Mouse (Mus musculus): ENCODE measurements around the gene Sbk2. TPM values are rescaled to one million over a fixed set of nuclear protein-coding genes. Genes with fewer than 3 reads are reported as not detected.

Gene Sbk2
- polyA plus RNA-seq, 1 experiment from 2014 or later, result 0.05 TPM

DNA sequence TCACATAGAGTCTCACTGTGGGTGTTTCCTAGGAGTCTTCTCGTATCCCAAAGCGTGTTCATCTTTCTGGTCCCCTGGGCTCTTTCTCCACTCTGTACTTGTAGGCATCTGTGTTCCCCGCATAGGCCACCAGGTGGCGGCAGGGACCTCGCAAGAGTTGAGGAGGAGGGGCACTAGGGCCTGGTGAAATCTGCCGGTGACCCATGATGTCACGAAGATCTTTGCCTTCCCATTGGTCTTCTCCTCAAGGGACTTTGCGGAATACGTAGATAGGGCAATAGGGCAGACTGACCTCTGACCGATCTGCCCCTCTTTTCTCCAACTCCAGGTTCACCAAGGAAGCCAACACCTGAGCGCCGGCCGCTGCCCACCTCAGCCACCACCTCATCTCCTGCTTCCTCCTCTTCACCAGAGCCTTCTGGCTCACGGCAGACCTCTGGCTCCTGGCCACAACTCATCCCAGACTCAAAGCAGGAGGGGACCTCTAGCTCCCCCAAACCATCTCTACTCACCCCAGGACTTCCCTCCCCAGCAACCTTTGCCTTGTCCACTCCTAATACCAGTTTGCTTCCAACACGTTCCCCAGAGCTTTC lies 20.9 kb downstream of the Sbk2 start:
- H3K36me3 ChIP-seq, result no peaks in the 10 kb centered on the region
- no peaks in the 10 kb centered on the region for H3K27me3 ChIP-seq (ENCODE audit: low read depth, poor library complexity, severe bottlenecking)
- no peaks in the 10 kb centered on the region for H3K9me3 ChIP-seq (replicated peaks)
- 20% methylated on average over 15 of the region's 15 CpGs for WGBS
- 0 out of 2 replicates have a peak, but pooled peaks cover 5% of the 10 kb centered on the region for H3K4me1 ChIP-seq
- H3K4me3 ChIP-seq, result peak overlapping the region; percentile 42
- peak; percentile 87 for DNase-seq (ENCODE audit: low spot score)
- peak overlapping the region; percentile 59 for H3K27ac ChIP-seq (replicated peaks)

DNA sequence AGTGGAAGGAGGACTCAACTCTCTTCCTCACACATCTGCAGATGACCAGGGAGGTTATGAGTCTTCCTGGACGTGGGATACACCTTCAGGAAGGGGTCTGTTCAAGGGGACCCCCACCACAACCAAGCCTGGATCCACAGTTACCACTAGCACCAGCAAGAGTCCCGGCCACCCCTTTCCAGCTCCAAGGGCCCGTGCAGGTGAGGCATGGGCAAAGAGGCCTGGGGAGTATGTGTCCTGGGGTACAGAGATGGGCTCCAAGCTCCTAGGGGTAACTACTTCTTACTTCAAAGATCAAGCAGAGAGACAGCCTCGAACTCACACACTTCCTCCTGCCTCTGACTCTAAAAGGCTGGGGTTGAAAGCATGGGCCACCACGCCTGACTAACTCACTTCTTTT lies 21.5 kb downstream of the Sbk2 start:
- 53% methylated on average over 5 of the region's 5 CpGs for WGBS
- H3K27ac ChIP-seq (replicated peaks), result no peak overlapping the region
- no peak overlapping the region for H3K4me3 ChIP-seq
- no peaks in the 10 kb centered on the region for H3K27me3 ChIP-seq (ENCODE audit: low read depth, poor library complexity, severe bottlenecking)
- H3K9me3 ChIP-seq (replicated peaks), result no peaks in the 10 kb centered on the region
- H3K36me3 ChIP-seq, result no peaks in the 10 kb centered on the region
- peak; percentile 10 for DNase-seq (ENCODE audit: low spot score)
- H3K4me1 ChIP-seq, result 0 out of 2 replicates have a peak, but pooled peaks cover 5% of the 10 kb centered on the region

DNA sequence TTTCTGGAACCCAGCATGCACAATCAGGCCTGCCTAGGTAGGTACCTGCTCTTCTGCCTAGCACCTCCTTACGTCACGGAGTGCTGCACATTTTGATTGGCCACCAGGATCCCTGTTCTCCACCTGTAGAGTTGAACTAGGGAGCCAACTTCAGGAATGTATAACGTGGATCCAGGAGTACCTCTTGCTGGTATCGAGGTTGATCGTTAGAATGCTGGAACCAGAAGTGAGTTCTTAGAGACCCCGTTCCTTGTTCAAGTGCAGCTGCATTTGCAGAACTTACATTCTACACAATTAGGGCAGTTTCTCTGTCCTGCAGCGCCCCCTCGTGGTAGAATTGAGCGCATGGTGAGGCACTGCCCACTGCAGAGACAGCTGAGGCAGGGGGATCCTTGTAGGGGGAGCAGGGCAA lies 24.1 kb downstream of the Sbk2 start:
- Histone ChIP-seq H3K36me3 (no peaks in the 10 kb centered on the region), H3K4me3 (no peak overlapping the region), H3K9me3 (replicated peaks) (no peaks in the 10 kb centered on the region), H3K27ac (replicated peaks) (no peak overlapping the region), H3K4me1 (0 out of 2 replicates have a peak, but pooled peaks cover 5% of the 10 kb centered on the region), H3K27me3 (ENCODE audit: low read depth, poor library complexity, severe bottlenecking) (no peaks in the 10 kb centered on the region)
- 25% methylated on average over 9 of the region's 9 CpGs for WGBS
- DNase-seq (ENCODE audit: low spot score), result peak; percentile 81

DNA sequence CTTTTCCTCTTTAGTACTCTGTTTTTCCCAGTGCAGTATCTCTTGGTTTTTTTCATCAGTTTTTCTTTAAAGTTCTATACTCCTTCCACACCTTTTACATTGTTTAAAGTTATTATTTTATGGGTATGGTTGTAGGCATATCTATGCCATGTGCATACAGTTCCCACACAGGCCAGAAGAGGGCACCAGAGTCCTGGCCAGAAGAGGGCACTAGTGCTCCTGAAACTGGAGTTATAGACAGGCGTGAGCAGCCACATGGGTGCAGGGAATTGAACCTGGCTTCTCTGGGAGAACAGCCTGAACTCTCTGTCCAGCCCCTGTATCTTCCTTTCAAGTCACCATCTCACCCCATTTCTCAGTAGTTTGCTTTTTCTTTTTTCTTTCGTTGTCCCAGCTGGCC lies 25.8 kb downstream of the Sbk2 start:
- H3K4me3 ChIP-seq, result no peak overlapping the region
- 0 out of 2 replicates have a peak, but pooled peaks cover 3% of the 10 kb centered on the region for H3K4me1 ChIP-seq
- no peak overlapping the region for H3K27ac ChIP-seq (replicated peaks)
- H3K36me3 ChIP-seq, result no peaks in the 10 kb centered on the region
- peaks cover 6% of the 10 kb centered on the region; the same call in 1 of the 2 replicates for H3K9me3 ChIP-seq (replicated peaks)
- peak; percentile 71 for DNase-seq (ENCODE audit: low spot score)
- 47% methylated on average over 2 of the region's 2 CpGs for WGBS
- H3K27me3 ChIP-seq (ENCODE audit: low read depth, poor library complexity, severe bottlenecking), result no peaks in the 10 kb centered on the region

DNA sequence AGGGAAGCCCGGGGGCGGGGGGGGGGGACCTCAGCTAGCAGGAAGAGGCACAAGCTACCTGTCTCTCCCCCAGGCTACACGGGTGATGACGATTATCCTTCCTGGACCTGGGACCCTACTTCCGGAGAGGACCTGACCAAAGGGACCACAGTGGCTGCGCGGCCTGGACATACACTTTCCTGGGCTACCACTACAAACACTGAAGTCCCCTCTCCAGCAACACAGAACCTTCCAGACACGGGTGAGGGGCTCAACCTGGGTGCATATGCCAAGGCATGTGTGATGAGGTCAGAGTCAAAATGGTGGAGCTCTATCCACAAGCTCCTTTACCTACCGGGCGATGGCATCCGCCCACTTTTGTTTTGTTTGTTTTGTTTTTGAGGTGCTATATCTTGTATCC lies 26.8 kb downstream of the Sbk2 start:
- WGBS, result 91% methylated on average over 9 of the region's 11 CpGs
- Histone ChIP-seq H3K27ac (replicated peaks) (no peak overlapping the region), H3K36me3 (no peaks in the 10 kb centered on the region), H3K9me3 (replicated peaks) (peaks cover 6% of the 10 kb centered on the region; the same call in 1 of the 2 replicates), H3K4me3 (no peak overlapping the region), H3K27me3 (ENCODE audit: low read depth, poor library complexity, severe bottlenecking) (no peaks in the 10 kb centered on the region), H3K4me1 (no peaks in the 10 kb centered on the region)
- DNase-seq (ENCODE audit: low spot score), result no peak

DNA sequence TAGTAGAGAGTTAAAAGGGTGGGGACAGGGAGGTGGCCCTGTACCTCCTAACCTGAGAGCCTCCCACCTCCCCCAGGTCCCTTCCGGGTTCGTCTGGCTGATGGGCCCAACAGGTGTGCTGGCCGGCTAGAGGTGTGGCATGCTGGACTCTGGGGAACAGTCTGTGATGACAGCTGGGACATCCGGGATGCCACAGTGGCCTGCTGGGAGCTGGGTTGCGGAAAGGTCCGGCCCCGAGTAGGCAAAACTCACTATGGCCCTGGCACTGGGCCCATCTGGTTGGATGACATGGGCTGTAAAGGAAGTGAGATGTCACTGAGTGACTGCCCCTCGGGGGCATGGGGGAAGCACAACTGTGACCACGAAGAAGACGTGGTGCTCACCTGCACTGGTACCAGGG lies 27.4 kb downstream of the Sbk2 start:
- Histone ChIP-seq H3K36me3 (no peaks in the 10 kb centered on the region), H3K4me1 (no peaks in the 10 kb centered on the region), H3K27me3 (ENCODE audit: low read depth, poor library complexity, severe bottlenecking) (no peaks in the 10 kb centered on the region), H3K9me3 (replicated peaks) (peaks cover 6% of the 10 kb centered on the region; the same call in 1 of the 2 replicates), H3K4me3 (no peak overlapping the region), H3K27ac (replicated peaks) (no peak overlapping the region)
- DNase-seq (ENCODE audit: low spot score), result no peak
- 85% methylated on average over 10 of the region's 10 CpGs for WGBS

DNA sequence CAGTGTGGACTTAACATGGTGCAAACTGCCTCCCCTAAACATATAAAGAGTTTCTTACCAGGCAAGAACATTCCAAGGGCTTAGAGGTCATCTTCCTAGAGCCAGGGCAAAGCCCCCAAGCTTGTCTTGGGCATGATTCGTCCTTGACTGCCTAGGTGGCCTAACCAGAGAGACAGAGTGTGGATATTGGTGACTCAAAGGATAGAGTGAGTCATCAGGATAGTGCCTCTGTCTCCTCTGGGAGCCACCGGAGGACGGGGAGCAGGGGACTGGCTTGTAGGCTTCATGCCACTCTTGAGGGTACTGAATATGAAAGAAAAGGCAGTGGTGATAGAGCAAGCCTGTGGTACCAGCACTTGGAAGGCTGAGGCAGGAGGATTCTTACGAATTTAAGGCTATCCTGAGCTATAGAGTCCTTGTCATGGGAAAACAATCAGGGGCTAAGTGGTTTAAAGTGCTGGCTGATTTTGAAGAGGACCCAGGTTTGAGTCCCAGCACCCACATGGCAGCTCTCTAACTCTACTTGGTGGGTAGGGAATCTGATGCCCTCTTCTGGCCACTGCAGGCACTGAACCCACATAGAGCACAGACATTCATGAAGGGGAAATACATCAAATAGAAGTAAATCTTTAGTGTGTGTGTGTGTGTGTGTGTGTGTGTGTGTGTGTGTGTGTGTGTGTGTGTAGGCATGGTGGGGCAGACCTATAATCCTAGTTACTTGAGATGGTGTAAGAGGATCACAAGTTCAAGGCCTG lies 29.9 kb downstream of the Sbk2 start:
- no peaks in the 10 kb centered on the region for H3K36me3 ChIP-seq
- no peaks in the 10 kb centered on the region for H3K4me1 ChIP-seq
- no peak for DNase-seq (ENCODE audit: low spot score)
- H3K4me3 ChIP-seq, result no peak overlapping the region
- H3K27ac ChIP-seq (replicated peaks), result no peak overlapping the region
- peaks cover 6% of the 10 kb centered on the region; the same call in 1 of the 2 replicates for H3K9me3 ChIP-seq (replicated peaks)
- 85% methylated on average over 4 of the region's 4 CpGs for WGBS
- no peaks in the 10 kb centered on the region for H3K27me3 ChIP-seq (ENCODE audit: low read depth, poor library complexity, severe bottlenecking)

DNA sequence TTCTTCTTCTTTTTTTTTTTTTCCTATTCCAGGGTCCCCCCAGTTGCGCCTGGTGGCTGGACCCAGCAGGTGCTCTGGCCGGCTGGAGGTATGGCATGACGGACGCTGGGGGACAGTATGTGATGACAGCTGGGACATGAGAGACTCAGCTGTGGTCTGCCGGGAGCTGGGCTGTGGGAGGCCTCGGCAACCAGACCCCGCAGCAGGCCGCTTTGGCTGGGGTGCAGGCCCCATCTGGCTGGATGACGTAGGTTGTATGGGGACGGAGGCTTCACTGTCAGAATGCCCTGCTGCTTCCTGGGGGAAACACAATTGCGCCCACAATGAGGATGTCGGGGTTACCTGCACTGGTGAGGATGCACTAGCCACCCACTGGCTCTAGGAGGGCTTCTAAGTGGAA lies 31.1 kb downstream of the Sbk2 start:
- H3K27ac ChIP-seq (replicated peaks), result no peak overlapping the region
- no peak overlapping the region for H3K4me3 ChIP-seq
- H3K9me3 ChIP-seq (replicated peaks), result peaks cover 6% of the 10 kb centered on the region; the same call in 1 of the 2 replicates
- no peaks in the 10 kb centered on the region for H3K36me3 ChIP-seq
- no peak for DNase-seq (ENCODE audit: low spot score)
- peaks cover 1% of the 10 kb centered on the region; the same call in 1 of the 2 replicates for H3K4me1 ChIP-seq
- 72% methylated on average over 12 of the region's 12 CpGs for WGBS
- no peaks in the 10 kb centered on the region for H3K27me3 ChIP-seq (ENCODE audit: low read depth, poor library complexity, severe bottlenecking)

DNA sequence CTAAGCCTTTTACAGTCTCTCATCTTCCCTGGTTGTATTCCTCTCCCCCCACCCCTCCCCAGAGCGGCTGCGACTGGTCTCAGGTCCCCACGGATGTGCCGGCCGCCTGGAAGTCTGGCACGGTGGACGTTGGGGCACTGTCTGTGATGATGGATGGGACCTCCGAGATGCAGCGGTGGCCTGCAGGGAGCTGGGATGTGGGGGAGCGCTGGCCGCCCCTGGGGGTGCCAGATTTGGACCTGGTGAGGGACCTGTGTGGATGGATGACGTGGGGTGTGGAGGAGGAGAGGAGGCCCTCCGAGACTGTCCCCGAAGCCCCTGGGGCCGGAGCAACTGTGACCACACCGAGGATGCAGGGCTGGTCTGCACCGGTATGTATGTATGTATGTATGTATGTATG lies 35.9 kb downstream of the Sbk2 start:
- no peak overlapping the region for H3K27ac ChIP-seq (replicated peaks)
- DNase-seq (ENCODE audit: low spot score), result no peak
- H3K36me3 ChIP-seq, result no peaks in the 10 kb centered on the region
- 88% methylated on average over 17 of the region's 17 CpGs for WGBS
- peaks cover 49% of the 10 kb centered on the region for H3K4me1 ChIP-seq
- H3K4me3 ChIP-seq, result no peak overlapping the region
- H3K27me3 ChIP-seq (ENCODE audit: low read depth, poor library complexity, severe bottlenecking), result no peaks in the 10 kb centered on the region
- no peaks in the 10 kb centered on the region for H3K9me3 ChIP-seq (replicated peaks)

DNA sequence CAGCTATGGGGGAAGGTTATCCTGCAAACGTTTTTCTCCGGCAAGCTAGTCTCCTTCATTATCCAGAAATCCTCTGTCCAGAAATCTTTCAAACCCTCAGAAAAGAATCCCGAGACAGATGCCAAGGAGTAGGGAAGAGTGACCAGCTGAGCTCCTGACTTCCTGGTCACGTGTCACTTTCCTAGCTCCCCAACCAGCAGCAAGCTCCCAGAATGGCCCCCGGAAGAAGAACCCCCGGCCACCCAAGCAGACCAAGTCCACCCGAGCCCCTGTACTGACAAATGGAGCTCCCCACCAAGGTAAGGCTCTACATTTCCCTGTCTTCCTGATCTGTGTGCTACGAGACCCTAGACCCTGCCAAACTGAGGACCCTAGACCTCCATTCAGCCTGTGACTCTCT lies 36.5 kb downstream of the Sbk2 start:
- peak overlapping the region; percentile 94 for H3K27ac ChIP-seq (replicated peaks)
- no peak overlapping the region for H3K4me3 ChIP-seq
- H3K9me3 ChIP-seq (replicated peaks), result no peaks in the 10 kb centered on the region
- WGBS, result 65% methylated on average over 8 of the region's 8 CpGs
- no peaks in the 10 kb centered on the region for H3K27me3 ChIP-seq (ENCODE audit: low read depth, poor library complexity, severe bottlenecking)
- H3K36me3 ChIP-seq, result no peaks in the 10 kb centered on the region
- no peak for DNase-seq (ENCODE audit: low spot score)
- H3K4me1 ChIP-seq, result peaks cover 55% of the 10 kb centered on the region

DNA sequence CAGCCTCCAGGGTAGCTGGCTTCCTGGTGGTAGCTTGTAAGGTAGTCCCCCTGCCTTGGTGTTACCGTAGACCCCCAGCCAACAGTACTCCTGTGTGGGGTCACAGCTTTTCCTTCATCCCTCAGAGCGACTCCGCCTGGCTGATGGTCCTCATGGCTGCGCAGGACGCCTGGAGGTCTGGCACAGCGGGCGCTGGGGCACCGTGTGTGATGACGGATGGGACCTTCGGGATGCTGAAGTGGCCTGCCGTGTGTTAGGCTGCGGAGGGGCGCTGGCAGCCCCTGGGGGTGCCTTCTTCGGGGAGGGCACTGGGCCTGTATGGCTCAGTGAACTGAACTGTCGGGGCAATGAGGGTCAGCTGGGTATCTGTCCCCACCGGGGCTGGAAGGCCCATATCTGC lies 37.4 kb downstream of the Sbk2 start:
- H3K27me3 ChIP-seq (ENCODE audit: low read depth, poor library complexity, severe bottlenecking), result no peaks in the 10 kb centered on the region
- 76% methylated on average over 16 of the region's 16 CpGs for WGBS
- no peak for DNase-seq (ENCODE audit: low spot score)
- H3K36me3 ChIP-seq, result no peaks in the 10 kb centered on the region
- H3K4me3 ChIP-seq, result no peak overlapping the region
- H3K27ac ChIP-seq (replicated peaks), result peak overlapping the region; percentile 94
- no peaks in the 10 kb centered on the region for H3K9me3 ChIP-seq (replicated peaks)
- H3K4me1 ChIP-seq, result peaks cover 64% of the 10 kb centered on the region

DNA sequence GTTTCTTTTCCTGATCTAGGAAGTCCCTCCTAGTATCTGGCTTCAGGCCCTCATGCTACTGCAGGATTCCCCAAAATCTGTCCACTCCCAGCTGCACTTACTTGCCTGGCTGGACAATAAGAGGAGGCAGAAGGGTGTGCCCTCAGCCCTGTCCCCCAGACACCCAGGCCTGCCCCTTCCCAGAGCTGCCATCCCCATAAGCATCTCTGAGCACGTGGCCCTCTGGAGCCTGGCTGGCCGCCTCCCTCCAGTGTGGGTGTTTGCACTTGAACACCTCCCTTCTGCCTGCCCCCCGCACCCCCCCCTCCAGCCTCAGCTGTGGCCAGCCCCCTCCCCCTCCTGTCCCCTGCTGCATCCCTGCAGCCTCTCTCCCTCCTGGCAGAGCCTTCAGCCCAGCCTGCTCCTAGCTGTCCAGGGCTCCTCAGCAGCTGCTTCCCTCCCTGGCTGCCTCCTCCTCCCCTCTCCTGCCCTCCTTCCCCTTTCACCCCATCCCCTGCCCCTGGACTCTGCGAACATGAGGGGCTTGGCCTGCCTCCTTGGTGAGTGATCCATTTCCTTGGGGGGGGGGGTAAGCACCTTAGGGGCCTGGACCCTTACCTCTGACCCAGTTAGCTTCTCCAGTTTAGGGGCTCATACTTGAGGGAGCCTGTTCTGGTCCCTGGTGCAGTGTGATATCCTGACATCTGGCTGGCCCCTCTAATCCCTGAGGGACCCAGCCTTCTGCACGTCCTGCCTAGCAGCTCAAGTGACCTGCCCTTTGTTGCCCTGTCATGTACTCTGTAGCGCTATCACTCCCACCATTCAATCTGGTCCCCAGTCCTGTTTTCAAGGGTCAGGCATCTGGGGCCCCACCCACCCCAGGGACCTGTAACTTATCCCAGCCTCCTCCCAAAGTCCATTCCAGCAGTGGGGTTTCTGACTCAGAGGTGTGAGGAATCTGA lies 38.5 kb downstream of the Sbk2 start, which contains the start of gene Ssc5d:
Gene Ssc5d, plus strand, starts transcription at position 345 of the 941 bp plus-strand sequence.
- peaks cover 75% of the 10 kb centered on the region for H3K4me1 ChIP-seq
- peak; percentile 68 for DNase-seq (ENCODE audit: low spot score)
- H3K36me3 ChIP-seq, result peaks cover 9% of the 10 kb centered on the region
- H3K27me3 ChIP-seq (ENCODE audit: low read depth, poor library complexity, severe bottlenecking), result no peaks in the 10 kb centered on the region
- peak within 1 kb of the TSS; percentile 94 for H3K27ac ChIP-seq (replicated peaks)
- no peaks in the 10 kb centered on the region for H3K9me3 ChIP-seq (replicated peaks)
- 2% methylated on average over 5 of the region's 6 CpGs for WGBS
- peak within 1 kb of the TSS; percentile 59 for H3K4me3 ChIP-seq
